Mouse (Mus musculus): ENCODE measurements around the gene Smim4.

DNA sequence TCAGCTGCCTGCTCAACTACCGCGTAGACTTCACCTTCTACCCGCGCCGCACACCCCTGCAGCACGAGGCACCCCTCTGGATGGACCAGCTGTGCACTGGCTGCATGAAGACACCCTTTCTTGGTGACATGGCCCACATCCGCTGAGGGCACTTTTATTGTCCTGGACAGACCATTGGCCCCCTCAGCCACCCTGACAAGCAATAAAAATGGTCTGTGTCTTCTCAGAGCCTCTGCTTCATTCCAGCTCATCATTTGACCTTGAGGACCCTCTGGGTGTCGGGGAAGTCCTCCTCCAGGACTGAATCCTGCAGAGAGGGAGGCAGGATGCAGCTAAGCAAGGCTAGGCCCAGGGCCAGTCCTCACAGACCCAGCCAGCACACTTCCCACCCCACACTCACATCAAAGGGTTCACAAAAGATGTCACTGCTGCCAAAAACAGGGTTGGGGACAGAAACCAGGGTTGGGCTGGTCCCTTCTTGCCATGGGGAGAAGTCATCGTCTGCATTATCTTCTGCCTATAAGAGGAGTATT, 10.2 kb upstream of the Smim4 start:
- TF ChIP-seq GATA1 (IDR thresholded peaks at IDR 0.05; ENCODE audit: borderline replicate concordance, low read length) (no peak), FLI1 (IDR thresholded peaks at IDR 0.05; ENCODE audit: low read length) (no peak)

All from megakaryocyte, embryonic 14.5 days (primary cell).